Mouse (Mus musculus) G1E (cell line): Measurements from ENCODE around the gene Olfr117. TPM values are rescaled to one million over a fixed set of nuclear protein-coding genes. Genes with fewer than 3 reads are reported as not detected.
"Not testable (repeated sequence)": the region's sequence is repeated elsewhere in the genome, so short reads cannot be mapped to it uniquely, and the experiment has no call there.

Experiments
- ATAC-seq: 2 replicates; pipeline ENCODE4 v1.8.0; 2016; ENCODE audit warnings: mild to moderate bottlenecking; ENCODE audit not compliant: insufficient number of reproducible peaks, poor library complexity, low FRiP score, severe bottlenecking; ENCODE audit errors: extremely low read depth
- DNase-seq: peaks from one replicate; pipeline ENCODE4 v3.0.0; 2012; ENCODE audit warnings: low spot score
- H3K27me3 ChIP-seq: 2 replicates; pipeline ENCODE4 v1.6.1; 2012; ENCODE audit warnings: mild to moderate bottlenecking, low read length, inconsistent platforms; ENCODE audit not compliant: insufficient read depth
- H3K36me3 ChIP-seq: replicated peaks from 2 replicates; pipeline ENCODE3; 2012; ENCODE audit warnings: mild to moderate bottlenecking, inconsistent platforms
- H3K4me1 ChIP-seq: 2 replicates; pipeline ENCODE4 v1.6.1; 2012; ENCODE audit warnings: low read depth, low read length, inconsistent platforms, mixed read lengths; ENCODE audit not compliant: insufficient read depth
- H3K4me3 ChIP-seq: 2 replicates; pipeline ENCODE4 v1.5.1; 2012; ENCODE audit warnings: low read depth, mild to moderate bottlenecking, inconsistent platforms, low read length, moderate library complexity, mixed read lengths
- H3K9me3 ChIP-seq: replicated peaks from 2 replicates; pipeline ENCODE4 v1.6.1; 2012; ENCODE audit warnings: inconsistent platforms
- CTCF ChIP-seq: IDR thresholded peaks from 2 replicates; pipeline ENCODE4 v1.5.1; 2012; ENCODE audit warnings: low read depth, low read length, inconsistent platforms, mixed read lengths
- GATA1 ChIP-seq: IDR thresholded peaks from 2 replicates; pipeline ENCODE4 v1.6.1; 2012; ENCODE audit warnings: borderline replicate concordance, low read length, inconsistent platforms, mixed read lengths
- GATA2 ChIP-seq: IDR thresholded peaks from 2 replicates; pipeline ENCODE4 v1.6.1; 2012; ENCODE audit warnings: low read depth, low read length, inconsistent platforms, borderline replicate concordance
- POLR2AphosphoS5 ChIP-seq: IDR thresholded peaks from 2 replicates; pipeline ENCODE4 v1.6.1; 2012; ENCODE audit warnings: low read depth, low read length, inconsistent platforms; ENCODE audit not compliant: insufficient replicate concordance
- TAL1 ChIP-seq: conservative IDR thresholded peaks from 2 replicates; pipeline ENCODE4 v1.6.1; 2012; ENCODE audit warnings: low read depth, low read length, inconsistent platforms, mixed read lengths
- polyA plus RNA-seq: library from polyadenylated mRNA; stranded (reverse); fragments of >175 nt; gene quantifications from 2 replicates; pipeline ENCODE4 v1.2.3, GENCODE M21; 2012
- total RNA-seq, 2 experiments: library from RNA; stranded (forward) in 1 of 2; stranded (reverse) in 1 of 2; fragments of 200-1000 nt in 1 of 2; fragments of >200 nt in 1 of 2; fragmentation: Nextera tagmentation in 1 of 2; gene quantifications; 2 replicates each; pipeline ENCODE4 v1.2.3; 2014 to 2017

The Olfr117 gene
- total RNA-seq (2014; fragmentation: Nextera tagmentation) (not detected in 2 replicates), total RNA-seq (2017) (0.05 TPM in 1 of 2 replicates, not detected in the other), polyA plus RNA-seq (not detected in 2 replicates)

DNA sequence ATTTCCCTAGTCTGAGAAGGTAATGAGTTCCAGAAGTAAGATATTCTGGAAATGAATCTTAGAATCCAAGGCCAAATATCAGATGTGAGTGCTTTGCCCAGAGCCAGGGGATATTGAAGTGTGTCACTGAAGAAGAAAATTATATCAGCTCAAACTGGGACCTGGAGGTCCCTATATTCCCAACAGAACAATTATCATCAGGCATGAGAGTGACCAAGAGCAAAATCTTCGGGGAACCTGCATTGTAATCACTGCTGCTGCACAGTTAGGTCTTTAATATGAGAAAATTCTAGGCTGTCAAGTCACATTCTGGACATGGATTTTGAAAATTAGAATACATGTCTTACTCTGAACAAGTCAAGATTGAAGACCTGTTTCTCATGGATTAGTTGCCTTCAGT lies at the start of gene Olfr117:
TSS of gene Olfr117 (minus strand) at position 101 of the 400 bp plus-strand sequence.
- H3K27me3 ChIP-seq = no peaks in the 10 kb centered on the region
- no peak within 1 kb of the TSS for H3K4me3 ChIP-seq
- H3K36me3 ChIP-seq = no peaks in the 10 kb centered on the region
- TF ChIP-seq CTCF (no peak), TAL1 (no peak), POLR2AphosphoS5 (no peak), GATA2 (no peak), GATA1 (no peak)
- H3K4me1 ChIP-seq = no peaks in the 10 kb centered on the region
- no peaks in the 10 kb centered on the region for H3K9me3 ChIP-seq
- no peak for DNase-seq
- no peak for ATAC-seq

DNA sequence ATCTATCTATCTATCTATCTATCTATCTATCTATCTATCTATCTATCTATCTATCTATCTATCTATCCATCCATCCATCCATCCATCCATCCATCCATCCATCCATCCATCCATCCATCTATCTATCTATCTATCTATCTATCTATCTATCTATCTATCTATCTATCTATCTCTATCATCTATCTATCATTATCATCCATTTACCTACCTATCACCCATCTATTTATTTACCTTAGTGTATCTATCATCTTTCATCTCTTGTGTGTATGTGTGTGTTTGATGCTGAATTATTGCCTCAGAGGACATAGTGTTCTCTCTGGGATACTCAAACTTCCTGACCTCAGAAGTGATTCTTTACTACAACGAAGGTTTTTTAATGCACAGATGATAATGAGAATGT lies 32.7 kb upstream of the Olfr117 start, which contains the start of gene Olfr119:
TSS of gene Olfr119 (plus strand) at position 301 of the 400 bp plus-strand sequence.
- H3K4me3 ChIP-seq, H3K27me3 ChIP-seq, H3K4me1 ChIP-seq, ATAC-seq, DNase-seq, H3K36me3 ChIP-seq, H3K9me3 ChIP-seq: not testable (repeated sequence)

DNA sequence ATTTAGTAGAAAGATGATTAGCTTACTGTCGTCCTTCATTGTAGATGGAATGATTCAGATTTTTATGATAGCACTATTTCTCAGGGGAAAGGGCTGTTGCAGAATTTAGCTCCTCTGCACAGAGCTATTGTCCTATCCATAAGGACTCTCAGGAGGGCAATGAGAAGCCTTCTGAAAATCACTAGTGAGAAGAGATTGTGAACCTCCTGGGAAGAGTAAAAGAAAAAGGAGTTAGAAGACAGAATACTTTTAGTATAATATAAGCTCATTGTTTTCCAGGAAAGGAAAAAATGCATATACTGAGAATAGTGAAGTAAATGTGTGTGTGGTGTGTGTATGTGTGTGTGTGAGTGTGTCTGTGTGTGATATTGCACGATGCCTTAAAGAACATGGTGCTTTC lies 3.1 kb upstream of the Olfr117 start, which contains the start of gene Olfr118:
TSS of gene Olfr118 (plus strand) at position 301 of the 400 bp plus-strand sequence.
- H3K4me1 ChIP-seq = no peaks in the 10 kb centered on the region
- no peaks in the 10 kb centered on the region for H3K9me3 ChIP-seq
- no peaks in the 10 kb centered on the region for H3K36me3 ChIP-seq
- ATAC-seq = no peak
- no peaks in the 10 kb centered on the region for H3K27me3 ChIP-seq
- no peak within 1 kb of the TSS for H3K4me3 ChIP-seq
- DNase-seq = no peak
- no peak for TF ChIP-seq GATA1
- no peak for TF ChIP-seq CTCF
- TF ChIP-seq POLR2AphosphoS5 = no peak
- TF ChIP-seq TAL1 = no peak

DNA sequence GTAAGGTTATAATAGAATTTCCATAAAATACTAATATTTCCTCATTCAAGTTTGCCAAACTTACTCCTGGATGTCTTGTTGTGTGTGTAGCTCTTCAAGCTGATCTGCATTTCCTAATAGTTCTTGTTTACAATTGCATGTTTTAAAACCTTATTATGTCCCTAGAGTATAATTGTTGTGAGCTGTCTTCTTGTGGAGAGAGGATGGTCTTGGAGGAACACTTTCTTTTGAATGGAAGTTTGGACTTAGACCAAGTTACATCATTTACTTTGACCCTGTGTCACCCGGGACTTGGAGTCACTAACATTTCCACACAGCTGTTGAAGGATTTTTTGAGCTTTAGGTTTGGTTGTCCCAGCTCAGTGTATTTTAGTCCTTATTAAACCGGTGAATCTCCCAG lies 36.6 kb downstream of the Olfr117 start, which contains the start of the genes Olfr115 and Olfr116:
TSS of gene Olfr115 (minus strand) at position 101 of the 400 bp plus-strand sequence.
TSS of gene Olfr116 (minus strand) at position 191 of the 400 bp plus-strand sequence.
- Histone ChIP-seq H3K27me3 (no peaks in the 10 kb centered on the region), H3K9me3 (peaks cover 4% of the 10 kb centered on the region), H3K36me3 (no peaks in the 10 kb centered on the region), H3K4me1 (no peaks in the 10 kb centered on the region), H3K4me3 (no peak within 1 kb of the TSS)
- ATAC-seq (no peak), DNase-seq (no peak)
- TF ChIP-seq GATA2 = no peak
- TF ChIP-seq TAL1 = no peak
- no peak for TF ChIP-seq POLR2AphosphoS5
- no peak for TF ChIP-seq GATA1
- no peak for TF ChIP-seq CTCF

Other genes with a start within 250 kb of the Olfr117 start
- not detected in 2 replicates for gene Olfr108, start 218.3 kb downstream of the Olfr117 start, total RNA-seq (2014; fragmentation: Nextera tagmentation)
- 0.11 TPM in 1 of 2 replicates, not detected in the other for gene Olfr108, start 218.3 kb downstream of the Olfr117 start, total RNA-seq (2017)
- not detected in 2 replicates for gene Olfr108, start 218.3 kb downstream of the Olfr117 start, polyA plus RNA-seq
- gene Olfr109, start 204.9 kb downstream of the Olfr117 start, total RNA-seq (2014; fragmentation: Nextera tagmentation) = not detected in 2 replicates
- gene Olfr109, start 204.9 kb downstream of the Olfr117 start, total RNA-seq (2017) = 0.05 and 0.06 TPM in 2 replicates
- not detected in 2 replicates for gene Olfr109, start 204.9 kb downstream of the Olfr117 start, polyA plus RNA-seq
- not detected in 2 replicates for gene H2-M2, start 180.2 kb downstream of the Olfr117 start, total RNA-seq (2014; fragmentation: Nextera tagmentation)
- gene H2-M2, start 180.2 kb downstream of the Olfr117 start, total RNA-seq (2017) = not detected in 2 replicates
- gene H2-M2, start 180.2 kb downstream of the Olfr117 start, polyA plus RNA-seq = not detected in 2 replicates
- gene Olfr110, start 171.3 kb downstream of the Olfr117 start, total RNA-seq (2014; fragmentation: Nextera tagmentation) = not detected in 2 replicates
- not detected in 2 replicates for gene Olfr110, start 171.3 kb downstream of the Olfr117 start, total RNA-seq (2017)
- not detected in 2 replicates for gene Olfr110, start 171.3 kb downstream of the Olfr117 start, polyA plus RNA-seq
- not detected in 2 replicates for gene Olfr111, start 155.8 kb downstream of the Olfr117 start, total RNA-seq (2014; fragmentation: Nextera tagmentation)
- 0.12 TPM in 1 of 2 replicates, not detected in the other for gene Olfr111, start 155.8 kb downstream of the Olfr117 start, total RNA-seq (2017)
- gene Olfr111, start 155.8 kb downstream of the Olfr117 start, polyA plus RNA-seq = not detected in 2 replicates
- not detected in 2 replicates for gene Olfr112, start 94.3 kb downstream of the Olfr117 start, total RNA-seq (2014; fragmentation: Nextera tagmentation)
- gene Olfr112, start 94.3 kb downstream of the Olfr117 start, total RNA-seq (2017) = 0.05 and 0.12 TPM in 2 replicates
- gene Olfr112, start 94.3 kb downstream of the Olfr117 start, polyA plus RNA-seq = not detected in 2 replicates
- not detected in 2 replicates for gene Olfr113, start 86.1 kb downstream of the Olfr117 start, total RNA-seq (2014; fragmentation: Nextera tagmentation)
- 0.22 TPM in 1 of 2 replicates, not detected in the other for gene Olfr113, start 86.1 kb downstream of the Olfr117 start, total RNA-seq (2017)
- gene Olfr113, start 86.1 kb downstream of the Olfr117 start, polyA plus RNA-seq = not detected in 2 replicates
- not detected in 2 replicates for gene Olfr114, start 71.0 kb downstream of the Olfr117 start, total RNA-seq (2014; fragmentation: Nextera tagmentation)
- gene Olfr114, start 71.0 kb downstream of the Olfr117 start, total RNA-seq (2017) = not detected in 2 replicates
- not detected in 2 replicates for gene Olfr114, start 71.0 kb downstream of the Olfr117 start, polyA plus RNA-seq
- gene Olfr115, start 36.7 kb downstream of the Olfr117 start, total RNA-seq (2014; fragmentation: Nextera tagmentation) = not detected in 2 replicates
- 0.44 TPM in 1 of 2 replicates, not detected in the other for gene Olfr115, start 36.7 kb downstream of the Olfr117 start, total RNA-seq (2017)
- not detected in 2 replicates for gene Olfr115, start 36.7 kb downstream of the Olfr117 start, polyA plus RNA-seq
- not detected in 2 replicates for gene Olfr116, start 36.6 kb downstream of the Olfr117 start, total RNA-seq (2014; fragmentation: Nextera tagmentation)
- 0.05 TPM in 1 of 2 replicates, not detected in the other for gene Olfr116, start 36.6 kb downstream of the Olfr117 start, total RNA-seq (2017)
- not detected in 2 replicates for gene Olfr116, start 36.6 kb downstream of the Olfr117 start, polyA plus RNA-seq
- gene Olfr118, start 3.2 kb upstream of the Olfr117 start, total RNA-seq (2014; fragmentation: Nextera tagmentation) = not detected in 2 replicates
- gene Olfr118, start 3.2 kb upstream of the Olfr117 start, total RNA-seq (2017) = 0.05 TPM in 1 of 2 replicates, not detected in the other
- gene Olfr118, start 3.2 kb upstream of the Olfr117 start, polyA plus RNA-seq = not detected in 2 replicates
- gene Olfr119, start 32.8 kb upstream of the Olfr117 start, total RNA-seq (2014; fragmentation: Nextera tagmentation) = not detected in 2 replicates
- gene Olfr119, start 32.8 kb upstream of the Olfr117 start, total RNA-seq (2017) = 0.17 TPM in 1 of 2 replicates, not detected in the other
- not detected in 2 replicates for gene Olfr119, start 32.8 kb upstream of the Olfr117 start, polyA plus RNA-seq
- gene Olfr120, start 58.0 kb upstream of the Olfr117 start, total RNA-seq (2014; fragmentation: Nextera tagmentation) = not detected in 2 replicates
- 0.11 TPM in 1 of 2 replicates, not detected in the other for gene Olfr120, start 58.0 kb upstream of the Olfr117 start, total RNA-seq (2017)
- not detected in 2 replicates for gene Olfr120, start 58.0 kb upstream of the Olfr117 start, polyA plus RNA-seq
- gene Olfr121, start 85.1 kb upstream of the Olfr117 start, total RNA-seq (2014; fragmentation: Nextera tagmentation) = not detected in 2 replicates
- not detected in 2 replicates for gene Olfr121, start 85.1 kb upstream of the Olfr117 start, total RNA-seq (2017)
- gene Olfr121, start 85.1 kb upstream of the Olfr117 start, polyA plus RNA-seq = not detected in 2 replicates
- gene Olfr122, start 104.8 kb upstream of the Olfr117 start, total RNA-seq (2014; fragmentation: Nextera tagmentation) = not detected in 2 replicates
- gene Olfr122, start 104.8 kb upstream of the Olfr117 start, total RNA-seq (2017) = not detected in 2 replicates
- gene Olfr122, start 104.8 kb upstream of the Olfr117 start, polyA plus RNA-seq = not detected in 2 replicates
- gene Olfr123, start 129.7 kb upstream of the Olfr117 start, total RNA-seq (2014; fragmentation: Nextera tagmentation) = not detected in 2 replicates
- 0.11 TPM in 1 of 2 replicates, not detected in the other for gene Olfr123, start 129.7 kb upstream of the Olfr117 start, total RNA-seq (2017)
- gene Olfr123, start 129.7 kb upstream of the Olfr117 start, polyA plus RNA-seq = not detected in 2 replicates
- not detected in 2 replicates for gene Olfr124, start 136.1 kb upstream of the Olfr117 start, total RNA-seq (2014; fragmentation: Nextera tagmentation)
- 0.27 TPM in 1 of 2 replicates, not detected in the other for gene Olfr124, start 136.1 kb upstream of the Olfr117 start, total RNA-seq (2017)
- gene Olfr124, start 136.1 kb upstream of the Olfr117 start, polyA plus RNA-seq = not detected in 2 replicates
- gene Olfr125, start 169.2 kb upstream of the Olfr117 start, total RNA-seq (2014; fragmentation: Nextera tagmentation) = not detected in 2 replicates
- gene Olfr125, start 169.2 kb upstream of the Olfr117 start, total RNA-seq (2017) = not detected in 2 replicates
- gene Olfr125, start 169.2 kb upstream of the Olfr117 start, polyA plus RNA-seq = not detected in 2 replicates
- gene Olfr126, start 183.7 kb upstream of the Olfr117 start, total RNA-seq (2014; fragmentation: Nextera tagmentation) = not detected in 2 replicates
- 0.11 TPM in 1 of 2 replicates, not detected in the other for gene Olfr126, start 183.7 kb upstream of the Olfr117 start, total RNA-seq (2017)
- not detected in 2 replicates for gene Olfr126, start 183.7 kb upstream of the Olfr117 start, polyA plus RNA-seq
- gene Olfr127, start 236.7 kb upstream of the Olfr117 start, total RNA-seq (2014; fragmentation: Nextera tagmentation) = not detected in 2 replicates
- 0.35 TPM in 1 of 2 replicates, not detected in the other for gene Olfr127, start 236.7 kb upstream of the Olfr117 start, total RNA-seq (2017)
- not detected in 2 replicates for gene Olfr127, start 236.7 kb upstream of the Olfr117 start, polyA plus RNA-seq